Mouse (Mus musculus): Measurements from ENCODE around the gene Wsb2.
"Not testable (repeated sequence)": the region's sequence is repeated elsewhere in the genome, so short reads cannot be mapped to it uniquely, and the experiment has no call there.

Gene Wsb2

GRCm38 (mm10) chr5:117357129-117357477, at the start of gene Wsb2:
TSS of gene Wsb2 (plus strand) at chr5:117357304.
- DNase-seq: peak; percentile 86

GRCm38 (mm10) chr5:117307699-117308098, 49.4 kb upstream of the Wsb2 start:
- peak; percentile 74 for DNase-seq

GRCm38 (mm10) chr5:117313420-117313819, 43.7 kb upstream of the Wsb2 start:
- DNase-seq: peak; percentile 74

GRCm38 (mm10) chr5:117313909-117314308, 43.2 kb upstream of the Wsb2 start:
- DNase-seq: no peak

GRCm38 (mm10) chr5:117314587-117315428, 42.3 kb upstream of the Wsb2 start:
- peak; percentile 23 for DNase-seq

GRCm38 (mm10) chr5:117318741-117319629, 38.1 kb upstream of the Wsb2 start, which contains the start of gene Vsig10:
TSS of gene Vsig10 (plus strand) at chr5:117319083.
- peak; percentile 79 for DNase-seq

- DNase-seq: no peak
Observed at GRCm38 (mm10) chr5:117323751-117324150, 33.4 kb upstream of the Wsb2 start.

- DNase-seq: no peak
Observed at GRCm38 (mm10) chr5:117326408-117326807, 30.7 kb upstream of the Wsb2 start.

GRCm38 (mm10) chr5:117330457-117330856, 26.6 kb upstream of the Wsb2 start:
- DNase-seq: no peak

GRCm38 (mm10) chr5:117337999-117338398, 19.1 kb upstream of the Wsb2 start:
- no peak for DNase-seq

- DNase-seq: no peak
Observed at GRCm38 (mm10) chr5:117338503-117338902, 18.6 kb upstream of the Wsb2 start.

- DNase-seq: no peak
Observed at GRCm38 (mm10) chr5:117340081-117340480, 17.0 kb upstream of the Wsb2 start.

GRCm38 (mm10) chr5:117341896-117342295, 15.2 kb upstream of the Wsb2 start:
- no peak for DNase-seq

GRCm38 (mm10) chr5:117344496-117344895, 12.6 kb upstream of the Wsb2 start:
- DNase-seq: not testable (repeated sequence)

GRCm38 (mm10) chr5:117345432-117345976, 11.6 kb upstream of the Wsb2 start:
- DNase-seq: no peak

- DNase-seq: no peak
Observed at GRCm38 (mm10) chr5:117346281-117346680, 10.8 kb upstream of the Wsb2 start.

- DNase-seq: no peak
Observed at GRCm38 (mm10) chr5:117347011-117347410, 10.1 kb upstream of the Wsb2 start.

- DNase-seq: no peak
Observed at GRCm38 (mm10) chr5:117347838-117348237, 9.3 kb upstream of the Wsb2 start.

GRCm38 (mm10) chr5:117348279-117348678, 8.8 kb upstream of the Wsb2 start:
- DNase-seq: peak; percentile 86

- DNase-seq: no peak
Observed at GRCm38 (mm10) chr5:117354121-117354520, 3.0 kb upstream of the Wsb2 start.

GRCm38 (mm10) chr5:117355648-117356303, 1.3 kb upstream of the Wsb2 start:
- no peak for DNase-seq

GRCm38 (mm10) chr5:117356365-117357128, 557 bp upstream of the Wsb2 start:
- DNase-seq: peak; percentile 69

Measured in embryo, embryonic 11 days (tissue).